Comparison of ENCODE assay signal across 18 mouse cellular contexts in genomic region chr10:81404082-81404481, GRCm38 (mm10). TPM values are rescaled to one million over a fixed set of nuclear protein-coding genes. Genes with fewer than 3 reads are reported as not detected.
DNase-seq lines count a peak whose midpoint lies in the region; ATAC-seq lines count a peak whose summit lies in the region.
"Had no signal": no experiment of that assay in that cellular context is flagged by ENCODE, and none has a peak within 500 bp of the region (broad histone marks: within the 10 kb centered on the region; RNA-seq: fewer than 3 reads in every experiment).

No protein-coding gene starts in this region.

- 25% methylated on average over 9 of the region's 9 CpGs for WGBS in kidney, embryonic 15.5 days
- WGBS in kidney, embryonic 14.5 days = 28% methylated on average over 9 of the region's 9 CpGs
- WGBS in neural tube, embryonic 13.5 days = 15% methylated on average over 9 of the region's 9 CpGs
- 16% methylated on average over 9 of the region's 9 CpGs for WGBS in neural tube, embryonic 15.5 days

- intact Hi-C loops in left cerebral cortex, postnatal 4 days (cut with DNase I) = no loop called here

- H3K4me3 ChIP-seq in kidney, embryonic 15.5 days (replicated peaks) = no peak overlapping the region
- no peak overlapping the region for H3K4me3 ChIP-seq in kidney, embryonic 14.5 days (ENCODE audit: low read length)
- no peak overlapping the region for H3K4me3 ChIP-seq in neural tube, embryonic 13.5 days
- no peak overlapping the region for H3K4me3 ChIP-seq in neural tube, embryonic 15.5 days (replicated peaks)
- H3K4me3 ChIP-seq: forebrain, embryonic 15.5 days; heart, embryonic 15.5 days; midbrain, embryonic 15.5 days; neural tube, embryonic 12.5 days had no signal

- peak overlapping the region; percentile 96; the same call in 1 of the 2 replicates for H3K27ac ChIP-seq in kidney, embryonic 15.5 days
- no peak overlapping the region for H3K27ac ChIP-seq in kidney, embryonic 14.5 days (ENCODE audit: low read depth, low read length)
- H3K27ac ChIP-seq in neural tube, embryonic 13.5 days (replicated peaks) = peak overlapping the region; percentile 95; the same call in 1 of the 2 replicates
- 0 out of 2 replicates have a peak overlapping the region, but pooled peaks have one; percentile 23 for H3K27ac ChIP-seq in neural tube, embryonic 15.5 days (replicated peaks)

- H3K4me1 ChIP-seq in kidney, embryonic 15.5 days = peaks cover 87% of the 10 kb centered on the region
- H3K4me1 ChIP-seq in kidney, embryonic 14.5 days (ENCODE audit: control insufficient read depth, insufficient read depth, low read length) = peaks cover 58% of the 10 kb centered on the region
- H3K4me1 ChIP-seq in neural tube, embryonic 13.5 days (replicated peaks) = peaks cover 86% of the 10 kb centered on the region
- H3K4me1 ChIP-seq in neural tube, embryonic 15.5 days = peaks cover 65% of the 10 kb centered on the region

- H3K36me3 ChIP-seq in kidney, embryonic 15.5 days = peaks cover 72% of the 10 kb centered on the region
- H3K36me3 ChIP-seq in kidney, embryonic 14.5 days (ENCODE audit: control insufficient read depth, insufficient read depth, low read length) = peaks cover 48% of the 10 kb centered on the region
- H3K36me3 ChIP-seq in neural tube, embryonic 13.5 days = peaks cover 59% of the 10 kb centered on the region
- peaks cover 60% of the 10 kb centered on the region for H3K36me3 ChIP-seq in neural tube, embryonic 15.5 days

- no peaks in the 10 kb centered on the region for H3K9me3 ChIP-seq in kidney, embryonic 15.5 days (replicated peaks)
- H3K9me3 ChIP-seq in kidney, embryonic 14.5 days (ENCODE audit: control insufficient read depth, low read length) = no peaks in the 10 kb centered on the region
- H3K9me3 ChIP-seq in neural tube, embryonic 13.5 days = no peaks in the 10 kb centered on the region
- H3K9me3 ChIP-seq in neural tube, embryonic 15.5 days (replicated peaks) = no peaks in the 10 kb centered on the region
- H3K9me3 ChIP-seq: forebrain, embryonic 15.5 days; heart, embryonic 15.5 days; midbrain, embryonic 15.5 days; neural tube, embryonic 12.5 days had no signal

- no peak overlapping the region for H3K4me2 ChIP-seq in kidney, embryonic 15.5 days
- no peak overlapping the region for H3K4me2 ChIP-seq in kidney, embryonic 14.5 days (replicated peaks; ENCODE audit: low read depth, low read length)
- H3K4me2 ChIP-seq in neural tube, embryonic 13.5 days = no peak overlapping the region
- H3K4me2 ChIP-seq in neural tube, embryonic 15.5 days = no peak overlapping the region
- H3K4me2 ChIP-seq: forebrain, embryonic 15.5 days; heart, embryonic 15.5 days; midbrain, embryonic 15.5 days had no signal

- H3K27me3 ChIP-seq in kidney, embryonic 15.5 days = no peaks in the 10 kb centered on the region
- 0 out of 2 replicates have a peak, but pooled peaks cover 5% of the 10 kb centered on the region for H3K27me3 ChIP-seq in kidney, embryonic 14.5 days (ENCODE audit: control insufficient read depth, insufficient read depth, low read length)
- peaks cover 25% of the 10 kb centered on the region for H3K27me3 ChIP-seq in neural tube, embryonic 13.5 days
- H3K27me3 ChIP-seq in neural tube, embryonic 15.5 days (replicated peaks) = peaks cover 11% of the 10 kb centered on the region
- H3K27me3 ChIP-seq: heart, embryonic 15.5 days had no signal

- DNase-seq in cerebellum, adult 11 months = peak; percentile 39
- DNase-seq in cerebellum, adult 11-12 months = no peak
- no peak for DNase-seq in neural tube, embryonic 10.5 days (ENCODE audit: extremely low spot score, low spot score)
- DNase-seq in left cerebral cortex, postnatal 4 days = no peak
- DNase-seq: adrenal gland, postnatal 25 days; layer of hippocampus, postnatal 36 days; retina, postnatal 1 day had no signal

- no peak overlapping the region for H3K9ac ChIP-seq in kidney, embryonic 15.5 days
- no peak overlapping the region for H3K9ac ChIP-seq in kidney, embryonic 14.5 days (ENCODE audit: low read depth, low read length)
- no peak overlapping the region for H3K9ac ChIP-seq in neural tube, embryonic 13.5 days
- H3K9ac ChIP-seq in neural tube, embryonic 15.5 days (replicated peaks) = no peak overlapping the region
- H3K9ac ChIP-seq: forebrain, embryonic 15.5 days; heart, embryonic 15.5 days; midbrain, embryonic 15.5 days had no signal

- ATAC-seq in kidney, embryonic 15.5 days (replicated peaks; ENCODE audit: low FRiP score) = no peak
- no peak for ATAC-seq in kidney, embryonic 14.5 days (ENCODE audit: low FRiP score, low TSS enrichment)
- ATAC-seq in neural tube, embryonic 13.5 days (ENCODE audit: low read depth) = no peak
- no peak for ATAC-seq in neural tube, embryonic 15.5 days (ENCODE audit: low FRiP score)
- ATAC-seq: forebrain, embryonic 15.5 days; inflammation-experienced regulatory T-cells, adult 6 months; midbrain, embryonic 15.5 days had no signal

RNA-seq across cellular contexts. Expression of gene Smim24, which starts 11.2 kb away (rescaled TPM):
- 26.0 and 29.4 TPM in 2 replicates for polyA plus RNA-seq in kidney, embryonic 15.5 days (2015; fragmentation: Nextera tagmentation; extraction: Ambion mirVana)
- polyA plus RNA-seq in kidney, embryonic 14.5 days (2014; fragmentation: Nextera tagmentation; extraction: Ambion mirVana) = 14.9 and 16.4 TPM in 2 replicates
- 1.8 and 3.1 TPM in 2 replicates for polyA plus RNA-seq in neural tube, embryonic 13.5 days (2015; fragmentation: Nextera tagmentation; extraction: Ambion mirVana)
- polyA plus RNA-seq in neural tube, embryonic 15.5 days (2015; fragmentation: Nextera tagmentation; extraction: Ambion mirVana) = 2.5 and 9.3 TPM in 2 replicates
- total RNA-seq in left cerebral cortex, postnatal 4 days (2021) = 1 to 10 TPM; 1.5 to 2.3 TPM
- total RNA-seq: gastrocnemius, adult 8-10 months had no signal

RNA-seq across cellular contexts. Expression of gene Gm48552, which starts 15.3 kb away (rescaled TPM):
- polyA plus RNA-seq in kidney, embryonic 15.5 days (2015; fragmentation: Nextera tagmentation; extraction: Ambion mirVana) = 1.6 and 2.1 TPM in 2 replicates
- polyA plus RNA-seq in kidney, embryonic 14.5 days (2014; fragmentation: Nextera tagmentation; extraction: Ambion mirVana) = 0.61 and 1.5 TPM in 2 replicates
- polyA plus RNA-seq in neural tube, embryonic 13.5 days (2015; fragmentation: Nextera tagmentation; extraction: Ambion mirVana) = 1.3 and 2.5 TPM in 2 replicates
- 3.4 and 3.6 TPM in 2 replicates for polyA plus RNA-seq in neural tube, embryonic 15.5 days (2015; fragmentation: Nextera tagmentation; extraction: Ambion mirVana)
- total RNA-seq in left cerebral cortex, postnatal 4 days (2021) = 1 to 10 TPM; 2.7 to 5.9 TPM
- total RNA-seq: common myeloid progenitor, adult 5-6 weeks had no signal

RNA-seq across cellular contexts. Expression of gene Gm48551, which starts 19.8 kb away (rescaled TPM):
- 2.5 and 4.1 TPM in 2 replicates for polyA plus RNA-seq in kidney, embryonic 15.5 days (2015; fragmentation: Nextera tagmentation; extraction: Ambion mirVana)
- polyA plus RNA-seq in kidney, embryonic 14.5 days (2014; fragmentation: Nextera tagmentation; extraction: Ambion mirVana) = 3.5 and 3.8 TPM in 2 replicates
- polyA plus RNA-seq in neural tube, embryonic 13.5 days (2015; fragmentation: Nextera tagmentation; extraction: Ambion mirVana) = 5.2 and 8.2 TPM in 2 replicates
- polyA plus RNA-seq in neural tube, embryonic 15.5 days (2015; fragmentation: Nextera tagmentation; extraction: Ambion mirVana) = 5.7 and 7.2 TPM in 2 replicates
- 1 to 10 TPM; 3.7 to 4.4 TPM for total RNA-seq in left cerebral cortex, postnatal 4 days (2021)

RNA-seq across cellular contexts. Expression of gene Dohh, which starts 19.9 kb away (rescaled TPM):
- polyA plus RNA-seq in kidney, embryonic 15.5 days (2015; fragmentation: Nextera tagmentation; extraction: Ambion mirVana) = 79.7 and 82.2 TPM in 2 replicates
- 59.2 and 73.9 TPM in 2 replicates for polyA plus RNA-seq in kidney, embryonic 14.5 days (2014; fragmentation: Nextera tagmentation; extraction: Ambion mirVana)
- polyA plus RNA-seq in neural tube, embryonic 13.5 days (2015; fragmentation: Nextera tagmentation; extraction: Ambion mirVana) = 72.2 and 75.2 TPM in 2 replicates
- 101 TPM in 2 replicates for polyA plus RNA-seq in neural tube, embryonic 15.5 days (2015; fragmentation: Nextera tagmentation; extraction: Ambion mirVana)
- 10 to 100 TPM; 58.8 to 61.5 TPM for total RNA-seq in left cerebral cortex, postnatal 4 days (2021)

RNA-seq across cellular contexts. Expression of gene Fzr1, which starts 25.8 kb away (rescaled TPM):
- polyA plus RNA-seq in kidney, embryonic 15.5 days (2015; fragmentation: Nextera tagmentation; extraction: Ambion mirVana) = 105 and 114 TPM in 2 replicates
- 101 and 108 TPM in 2 replicates for polyA plus RNA-seq in kidney, embryonic 14.5 days (2014; fragmentation: Nextera tagmentation; extraction: Ambion mirVana)
- polyA plus RNA-seq in neural tube, embryonic 13.5 days (2015; fragmentation: Nextera tagmentation; extraction: Ambion mirVana) = 105 and 112 TPM in 2 replicates
- polyA plus RNA-seq in neural tube, embryonic 15.5 days (2015; fragmentation: Nextera tagmentation; extraction: Ambion mirVana) = 132 and 146 TPM in 2 replicates
- total RNA-seq in left cerebral cortex, postnatal 4 days (2021) = 100 to 1,000 TPM; 109 to 112 TPM
